Mouse (Mus musculus): ENCODE data around the gene Kcnab1.

- TF ChIP-seq CTCF (IDR thresholded peaks at IDR 0.05; ENCODE audit: control insufficient read depth, insufficient read depth, insufficient read length) (no peak), MYOG (IDR thresholded peaks at IDR 0.05; ENCODE audit: control insufficient read depth, extremely low read depth, insufficient read length) (no peak)
Measured at GRCm38 (mm10) chr3:65288994-65289393, 179.8 kb downstream of the Kcnab1 start.

All from C2C12 (cell line).